Mouse (Mus musculus): ENCODE data around the gene Camp. TPM values are rescaled to one million over a fixed set of nuclear protein-coding genes. Genes with fewer than 3 reads are reported as not detected.
A peak's percentile ranks its signal among the peaks of the same experiment; 100 is the strongest.

Gene Camp
- polyA plus RNA-seq, 1 experiment = not detected

DNA sequence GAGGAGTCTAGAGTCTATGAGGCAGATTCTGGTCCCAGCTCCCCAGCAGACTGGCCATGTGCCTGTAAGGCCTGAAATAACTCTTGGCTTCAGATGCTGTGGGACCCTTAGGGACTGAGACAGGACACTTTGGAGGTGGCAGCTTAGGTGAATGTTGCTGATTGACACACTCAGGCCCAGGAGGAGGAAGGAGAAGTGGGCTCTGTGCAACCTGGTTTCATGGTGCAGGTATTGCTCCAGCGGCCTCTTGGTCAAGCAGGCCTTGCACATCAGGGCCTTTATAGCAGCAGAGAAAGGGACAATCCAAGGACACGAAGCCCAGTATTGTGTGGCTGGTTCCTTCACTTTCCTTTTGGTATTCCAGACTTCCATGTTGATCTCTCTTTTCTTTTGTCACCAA is 4.9 kb upstream of the Camp start:
- Histone ChIP-seq H3K4me3 (ENCODE audit: insufficient read depth, low read depth, low read length) (no peak overlapping the region), H3K36me3 (ENCODE audit: control insufficient read depth, insufficient read depth, low read length) (no peaks in the 10 kb centered on the region), H3K27ac (ENCODE audit: insufficient read depth, low read depth, low read length) (no peak overlapping the region), H3K4me1 (ENCODE audit: control insufficient read depth, insufficient read depth, low read length) (no peaks in the 10 kb centered on the region), H3K27me3 (replicated peaks; ENCODE audit: control insufficient read depth, insufficient read depth, low read length) (no peaks in the 10 kb centered on the region)
- WGBS = 89% methylated on average over 2 of the region's 2 CpGs
- TF ChIP-seq POLR2A (IDR thresholded peaks at IDR 0.05; ENCODE audit: low read depth, low read length) = no peak
- no peak for TF ChIP-seq CTCF (conservative IDR thresholded peaks at IDR 0.05; ENCODE audit: insufficient read depth, insufficient read length, low read depth, low read length)
- no peak for DNase-seq

DNA sequence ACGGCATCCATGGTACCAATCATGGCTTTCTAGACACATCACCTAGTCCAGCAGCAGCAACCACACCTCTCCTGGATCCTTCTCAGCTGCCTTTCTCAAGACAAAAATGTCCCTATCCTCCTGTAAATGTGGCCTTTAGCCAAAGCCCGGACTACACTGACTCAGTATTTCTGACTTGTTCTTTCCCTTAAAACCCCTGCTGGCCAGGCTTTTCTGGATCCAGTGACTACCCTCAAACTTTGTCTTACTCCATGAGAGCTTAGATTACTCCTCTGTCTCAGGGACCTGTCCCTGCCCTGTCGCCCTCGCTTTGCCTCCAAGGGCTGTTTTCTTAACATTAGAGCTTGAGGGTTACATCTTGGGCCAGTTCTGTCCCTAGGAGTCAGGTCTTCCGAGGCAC is 682 bp upstream of the Camp start:
- TF ChIP-seq CTCF (conservative IDR thresholded peaks at IDR 0.05; ENCODE audit: insufficient read depth, insufficient read length, low read depth, low read length) (no peak), POLR2A (IDR thresholded peaks at IDR 0.05; ENCODE audit: low read depth, low read length) (no peak)
- WGBS = 86% methylated on average over 5 of the region's 5 CpGs

DNA sequence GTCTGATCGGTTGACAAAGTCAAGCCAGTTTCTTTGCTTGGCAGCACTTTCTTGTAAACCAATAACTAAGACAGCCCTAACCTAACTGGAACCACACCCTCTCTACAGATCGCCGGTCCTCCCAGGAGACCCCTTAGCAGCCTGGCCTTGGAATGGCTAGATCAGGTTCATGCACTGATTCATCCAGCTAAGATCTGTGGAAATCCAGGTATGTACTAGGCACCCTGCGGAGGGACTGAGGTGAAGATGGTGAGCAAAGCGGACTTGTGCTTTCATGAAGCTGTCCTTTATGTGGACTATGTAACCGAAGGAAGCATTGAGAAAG is 16.4 kb downstream of the Camp start:
- no peak overlapping the region for H3K27ac ChIP-seq (ENCODE audit: insufficient read depth, low read depth, low read length)
- DNase-seq = no peak
- no peaks in the 10 kb centered on the region for H3K27me3 ChIP-seq (replicated peaks; ENCODE audit: control insufficient read depth, insufficient read depth, low read length)
- 3% methylated on average over 6 of the region's 6 CpGs for WGBS
- no peak for TF ChIP-seq CTCF (conservative IDR thresholded peaks at IDR 0.05; ENCODE audit: insufficient read depth, insufficient read length, low read depth, low read length)
- no peak for TF ChIP-seq POLR2A (IDR thresholded peaks at IDR 0.05; ENCODE audit: low read depth, low read length)
- 0 out of 2 replicates have a peak, but pooled peaks cover 4% of the 10 kb centered on the region for H3K4me1 ChIP-seq (ENCODE audit: control insufficient read depth, insufficient read depth, low read length)
- H3K4me3 ChIP-seq (ENCODE audit: insufficient read depth, low read depth, low read length) = peak overlapping the region; percentile 78
- H3K36me3 ChIP-seq (ENCODE audit: control insufficient read depth, insufficient read depth, low read length) = no peaks in the 10 kb centered on the region

More for the DNA sequence above, 682 bp upstream of the Camp start:
- no peak for DNase-seq
- no peaks in the 10 kb centered on the region for H3K36me3 ChIP-seq (ENCODE audit: control insufficient read depth, insufficient read depth, low read length)
- no peak overlapping the region for H3K27ac ChIP-seq (ENCODE audit: insufficient read depth, low read depth, low read length)
- H3K4me1 ChIP-seq (ENCODE audit: control insufficient read depth, insufficient read depth, low read length) = no peaks in the 10 kb centered on the region
- H3K27me3 ChIP-seq (replicated peaks; ENCODE audit: control insufficient read depth, insufficient read depth, low read length) = no peaks in the 10 kb centered on the region
- H3K4me3 ChIP-seq (ENCODE audit: insufficient read depth, low read depth, low read length) = no peak overlapping the region

DNA sequence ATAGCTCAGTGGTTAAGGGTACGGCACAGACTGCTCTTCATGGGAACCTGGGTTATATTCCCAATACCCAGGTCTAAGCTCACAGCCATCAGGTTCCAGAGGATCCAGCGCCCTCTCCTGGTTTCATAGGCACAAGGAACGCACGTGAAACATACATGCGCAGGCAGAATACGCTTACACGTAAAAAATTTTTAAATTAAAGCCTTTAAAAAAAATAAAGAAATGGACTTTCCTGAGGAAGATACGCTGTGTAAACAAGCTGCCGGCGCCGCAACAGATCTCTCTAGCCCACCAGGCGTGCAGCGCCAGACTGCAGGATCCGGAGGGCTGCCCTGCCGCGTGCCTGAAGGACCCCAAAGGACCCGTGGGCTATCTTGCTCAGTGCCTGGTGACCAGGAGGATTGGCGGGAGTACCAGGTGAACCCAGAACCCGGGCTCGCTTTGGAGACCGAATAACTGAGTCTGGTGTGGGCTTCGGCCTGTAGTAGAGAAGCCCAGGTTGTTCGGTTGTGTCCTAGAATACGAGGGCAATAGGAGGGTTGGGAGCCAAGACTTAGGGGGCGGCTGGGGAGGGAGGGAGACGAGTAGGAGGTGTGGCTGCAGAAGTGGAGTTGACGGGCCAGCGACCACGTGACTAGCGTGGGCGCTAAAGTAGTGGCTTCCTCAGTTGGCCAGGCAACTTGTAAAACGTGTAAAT is 16.9 kb downstream of the Camp start, which contains the start of gene Nme6:
Nme6 (plus strand) TSS at position 359 of the 697 bp plus-strand sequence.
- TF ChIP-seq CTCF (conservative IDR thresholded peaks at IDR 0.05; ENCODE audit: insufficient read depth, insufficient read length, low read depth, low read length) = peak; percentile 79
- TF ChIP-seq POLR2A (IDR thresholded peaks at IDR 0.05; ENCODE audit: low read depth, low read length) = no peak
- Histone ChIP-seq H3K27me3 (replicated peaks; ENCODE audit: control insufficient read depth, insufficient read depth, low read length) (no peaks in the 10 kb centered on the region), H3K36me3 (ENCODE audit: control insufficient read depth, insufficient read depth, low read length) (no peaks in the 10 kb centered on the region), H3K4me3 (ENCODE audit: insufficient read depth, low read depth, low read length) (peak within 1 kb of the TSS; percentile 78), H3K4me1 (ENCODE audit: control insufficient read depth, insufficient read depth, low read length) (0 out of 2 replicates have a peak, but pooled peaks cover 4% of the 10 kb centered on the region), H3K27ac (ENCODE audit: insufficient read depth, low read depth, low read length) (peak within 1 kb of the TSS; percentile 80)
- peak; percentile 90 for DNase-seq
- WGBS = under 1% methylated on average over 32 of the region's 32 CpGs

DNA sequence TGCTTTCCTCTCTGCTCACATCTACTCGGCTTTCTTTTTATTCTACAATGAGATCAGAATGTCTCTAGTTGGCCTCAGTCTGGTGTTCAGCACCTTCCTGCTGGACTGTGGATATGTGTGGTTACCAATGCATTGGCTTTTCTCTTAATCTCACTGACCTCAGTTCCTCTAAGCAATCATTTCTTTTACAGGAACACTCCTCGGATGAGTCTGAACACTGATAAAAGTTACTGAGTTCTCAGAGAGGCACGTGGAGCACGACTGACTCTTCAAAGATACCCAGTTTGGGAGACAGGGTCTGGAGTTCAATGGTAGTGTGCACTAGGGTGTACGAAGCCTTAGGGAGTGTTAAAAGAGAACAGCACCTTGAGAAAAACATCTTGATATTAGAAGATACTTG is 23.2 kb downstream of the Camp start:
- TF ChIP-seq CTCF (conservative IDR thresholded peaks at IDR 0.05; ENCODE audit: insufficient read depth, insufficient read length, low read depth, low read length) (no peak), POLR2A (IDR thresholded peaks at IDR 0.05; ENCODE audit: low read depth, low read length) (no peak)
- Histone ChIP-seq H3K4me1 (ENCODE audit: control insufficient read depth, insufficient read depth, low read length) (no peaks in the 10 kb centered on the region), H3K27me3 (replicated peaks; ENCODE audit: control insufficient read depth, insufficient read depth, low read length) (no peaks in the 10 kb centered on the region), H3K27ac (ENCODE audit: insufficient read depth, low read depth, low read length) (no peak overlapping the region), H3K36me3 (ENCODE audit: control insufficient read depth, insufficient read depth, low read length) (no peaks in the 10 kb centered on the region), H3K4me3 (ENCODE audit: insufficient read depth, low read depth, low read length) (no peak overlapping the region)
- no peak for DNase-seq
- 69% methylated on average over 5 of the region's 5 CpGs for WGBS

DNA sequence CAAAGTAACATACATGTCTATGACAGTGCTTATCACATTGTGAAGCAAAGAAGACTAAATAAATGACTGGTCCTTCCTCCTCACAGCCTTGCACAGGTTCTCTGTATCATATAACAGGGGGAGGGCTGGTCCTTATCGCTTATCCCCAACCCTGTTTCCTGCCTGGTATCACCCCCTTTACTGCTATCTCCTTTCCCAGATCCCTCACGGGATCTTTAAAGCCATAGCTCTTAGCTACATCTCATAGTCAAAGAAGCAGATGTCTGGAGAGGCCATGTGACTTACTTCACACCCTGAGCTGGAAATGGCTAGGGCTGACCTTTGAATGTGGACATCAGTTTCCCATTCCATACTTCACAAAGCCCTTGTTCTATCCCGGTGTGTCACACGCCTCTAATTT is 23.7 kb downstream of the Camp start:
- no peak for DNase-seq
- no peaks in the 10 kb centered on the region for H3K36me3 ChIP-seq (ENCODE audit: control insufficient read depth, insufficient read depth, low read length)
- no peaks in the 10 kb centered on the region for H3K4me1 ChIP-seq (ENCODE audit: control insufficient read depth, insufficient read depth, low read length)
- no peaks in the 10 kb centered on the region for H3K27me3 ChIP-seq (replicated peaks; ENCODE audit: control insufficient read depth, insufficient read depth, low read length)
- no peak for TF ChIP-seq POLR2A (IDR thresholded peaks at IDR 0.05; ENCODE audit: low read depth, low read length)
- no peak for TF ChIP-seq CTCF (conservative IDR thresholded peaks at IDR 0.05; ENCODE audit: insufficient read depth, insufficient read length, low read depth, low read length)
- no peak overlapping the region for H3K27ac ChIP-seq (ENCODE audit: insufficient read depth, low read depth, low read length)
- WGBS = 50% methylated on average over 4 of the region's 4 CpGs
- no peak overlapping the region for H3K4me3 ChIP-seq (ENCODE audit: insufficient read depth, low read depth, low read length)

DNA sequence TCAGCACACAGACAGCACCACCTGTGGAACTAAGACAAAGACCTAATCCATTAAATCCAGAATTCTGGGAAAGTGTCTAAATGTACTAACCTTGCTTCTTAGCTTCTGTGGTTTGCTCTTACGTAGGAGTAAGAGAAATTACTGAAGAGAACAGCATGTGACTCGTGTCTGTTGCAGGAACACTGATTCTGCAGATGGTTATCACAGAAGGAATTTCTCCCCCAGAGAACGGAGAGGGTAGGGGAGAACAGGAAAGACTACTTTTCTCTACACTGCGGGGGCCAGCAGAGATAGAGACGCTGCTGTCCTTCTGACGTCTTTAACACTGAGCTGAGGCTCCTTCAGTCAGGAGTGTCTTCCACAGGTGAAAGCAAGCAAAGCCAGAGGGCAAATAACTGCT is 33.1 kb downstream of the Camp start:
- Histone ChIP-seq H3K36me3 (ENCODE audit: control insufficient read depth, insufficient read depth, low read length) (no peaks in the 10 kb centered on the region), H3K4me3 (ENCODE audit: insufficient read depth, low read depth, low read length) (no peak overlapping the region), H3K27ac (ENCODE audit: insufficient read depth, low read depth, low read length) (0 out of 2 replicates have a peak overlapping the region, but pooled peaks have one; percentile 12), H3K4me1 (ENCODE audit: control insufficient read depth, insufficient read depth, low read length) (no peaks in the 10 kb centered on the region), H3K27me3 (replicated peaks; ENCODE audit: control insufficient read depth, insufficient read depth, low read length) (no peaks in the 10 kb centered on the region)
- TF ChIP-seq CTCF (conservative IDR thresholded peaks at IDR 0.05; ENCODE audit: insufficient read depth, insufficient read length, low read depth, low read length) = no peak
- no peak for TF ChIP-seq POLR2A (IDR thresholded peaks at IDR 0.05; ENCODE audit: low read depth, low read length)
- no peak for DNase-seq
- 54% methylated on average over 6 of the region's 6 CpGs for WGBS
